Mouse (Mus musculus): ENCODE measurements around the gene Gm42957. TPM values are rescaled to one million over a fixed set of nuclear protein-coding genes. Genes with fewer than 3 reads are reported as not detected.
A peak's percentile ranks its signal among the peaks of the same experiment; 100 is the strongest.

Gm42957 gene
- polyA plus RNA-seq, 1 experiment from 2014 or later: 0.22 TPM

DNA sequence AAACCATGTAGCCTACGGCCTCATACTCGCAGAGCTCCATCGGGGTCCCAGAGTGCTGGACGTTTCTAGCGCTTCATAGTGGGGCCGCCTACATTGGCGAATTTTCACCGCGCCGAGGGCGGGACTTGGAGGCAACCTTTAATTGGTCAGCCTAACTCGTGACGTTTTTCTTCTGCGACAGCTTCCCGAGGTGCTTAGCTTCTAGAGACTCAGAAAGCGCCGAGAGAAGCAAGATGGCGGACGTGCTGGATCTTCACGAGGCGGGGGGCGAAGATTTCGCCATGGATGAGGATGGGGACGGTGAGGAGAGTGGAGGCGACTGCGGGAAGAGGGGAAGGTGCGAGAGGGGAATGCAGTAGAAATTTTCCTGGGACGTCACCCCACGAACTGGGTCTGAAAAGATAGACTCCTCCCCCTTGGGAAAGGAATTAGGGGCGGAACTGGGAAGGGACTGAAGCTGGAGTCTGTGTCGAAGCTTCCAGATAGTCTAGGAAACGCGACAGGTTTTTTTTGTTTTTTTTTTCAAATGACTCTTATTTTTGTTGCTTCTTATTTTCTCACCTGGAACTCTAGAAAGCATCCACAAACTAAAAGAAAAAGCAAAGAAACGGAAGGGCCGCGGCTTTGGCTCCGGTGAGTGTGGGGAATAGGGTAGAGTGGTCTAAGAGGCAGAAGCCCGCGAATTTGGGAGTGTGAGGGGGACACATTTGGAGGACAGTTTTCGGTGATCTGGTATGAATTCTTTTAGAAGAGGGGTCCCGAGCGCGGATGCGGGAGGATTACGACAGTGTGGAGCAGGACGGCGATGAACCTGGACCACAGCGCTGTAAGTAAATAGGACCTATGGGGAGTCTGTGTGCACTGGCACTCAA lies 5.3 kb upstream of the Gm42957 start, which contains the start of gene Rbm8a:
TSS of gene Rbm8a (plus strand) at position 205 of the 872 bp plus-strand sequence.
- Histone ChIP-seq H3K4me3 (peak within 1 kb of the TSS; percentile 70), H3K27me3 (no peaks in the 10 kb centered on the region), H3K4me2 (peak within 1 kb of the TSS; percentile 78), H3K9ac (peak within 1 kb of the TSS; percentile 85), H3K4me1 (peaks cover 17% of the 10 kb centered on the region), H3K36me3 (peaks cover 39% of the 10 kb centered on the region), H3K9me3 (no peaks in the 10 kb centered on the region), H3K27ac (peak within 1 kb of the TSS; percentile 82)
- under 1% methylated on average over 48 of the region's 48 CpGs for WGBS
- peak; percentile 89 for ATAC-seq (ENCODE audit: insufficient number of reproducible peaks, insufficient read depth, low FRiP score, low TSS enrichment, low read depth)

DNA sequence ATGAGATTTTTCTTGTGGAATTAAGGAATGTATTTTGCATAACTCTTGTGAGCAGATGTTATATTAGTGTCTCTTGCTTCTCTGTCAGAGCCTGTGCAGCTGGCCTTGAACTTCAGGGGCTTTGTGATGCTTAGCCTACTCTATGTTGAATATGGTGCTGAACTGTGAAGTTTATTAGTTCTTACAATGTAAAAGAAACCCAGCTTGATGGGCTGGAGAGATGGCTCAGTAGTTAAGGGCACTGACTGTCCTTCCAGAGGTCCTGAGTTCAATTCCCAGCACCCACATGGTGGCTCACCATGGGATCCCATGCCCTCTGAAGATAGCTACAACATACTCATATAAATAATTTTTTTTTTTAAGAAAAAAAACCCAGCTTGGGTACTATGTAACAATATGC lies 3.2 kb upstream of the Gm42957 start:
- no peak for ATAC-seq (ENCODE audit: insufficient number of reproducible peaks, insufficient read depth, low FRiP score, low TSS enrichment, low read depth)
- Histone ChIP-seq H3K27me3 (no peaks in the 10 kb centered on the region), H3K36me3 (peaks cover 31% of the 10 kb centered on the region), H3K9me3 (no peaks in the 10 kb centered on the region), H3K9ac (no peak overlapping the region), H3K4me2 (no peak overlapping the region), H3K4me1 (peaks cover 30% of the 10 kb centered on the region), H3K4me3 (no peak overlapping the region), H3K27ac (no peak overlapping the region)

DNA sequence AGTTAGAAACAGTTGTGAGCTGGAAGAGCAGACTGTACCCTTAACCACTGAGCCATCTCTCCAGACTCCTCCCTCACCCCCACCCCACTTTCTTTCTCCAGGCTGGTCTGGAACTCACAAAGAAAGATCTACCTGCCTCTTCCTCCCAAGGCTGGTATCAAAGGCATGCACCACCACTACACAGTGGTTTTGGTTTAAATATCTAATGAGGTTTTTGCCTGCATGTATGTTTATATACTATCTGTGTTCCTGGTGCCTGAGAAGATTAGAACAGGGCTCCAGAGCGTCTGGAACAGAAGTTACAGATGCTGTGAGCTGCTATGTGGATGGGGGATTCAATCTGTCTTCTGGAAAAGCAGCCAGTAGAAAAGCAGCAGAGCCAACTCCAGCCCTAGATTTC lies 1.3 kb upstream of the Gm42957 start:
- Histone ChIP-seq H3K4me2 (no peak overlapping the region), H3K36me3 (peaks cover 50% of the 10 kb centered on the region), H3K9me3 (no peaks in the 10 kb centered on the region), H3K9ac (no peak overlapping the region), H3K27me3 (no peaks in the 10 kb centered on the region), H3K27ac (no peak overlapping the region), H3K4me3 (no peak overlapping the region), H3K4me1 (peaks cover 31% of the 10 kb centered on the region)
- no peak for ATAC-seq (ENCODE audit: insufficient number of reproducible peaks, insufficient read depth, low FRiP score, low TSS enrichment, low read depth)
- 71% methylated on average over 1 of the region's 1 CpGs for WGBS

- Histone ChIP-seq H3K4me1 (peaks cover 25% of the 10 kb centered on the region), H3K9me3 (no peaks in the 10 kb centered on the region), H3K4me2 (peak overlapping the region; percentile 80), H3K36me3 (peaks cover 64% of the 10 kb centered on the region), H3K4me3 (peak overlapping the region; percentile 93), H3K9ac (peak overlapping the region; percentile 96), H3K27me3 (no peaks in the 10 kb centered on the region), H3K27ac (peak overlapping the region; percentile 90)
- ATAC-seq (ENCODE audit: insufficient number of reproducible peaks, insufficient read depth, low FRiP score, low TSS enrichment, low read depth): no peak
- WGBS: 11% methylated on average over 15 of the region's 15 CpGs
These were observed 632 bp downstream of the Gm42957 start for GRCm38 (mm10) chr3:96635906-96636305.

GRCm38 (mm10) chr3:96636448-96636847 lies 1.2 kb downstream of the Gm42957 start:
- H3K36me3 ChIP-seq: peaks cover 64% of the 10 kb centered on the region

DNA sequence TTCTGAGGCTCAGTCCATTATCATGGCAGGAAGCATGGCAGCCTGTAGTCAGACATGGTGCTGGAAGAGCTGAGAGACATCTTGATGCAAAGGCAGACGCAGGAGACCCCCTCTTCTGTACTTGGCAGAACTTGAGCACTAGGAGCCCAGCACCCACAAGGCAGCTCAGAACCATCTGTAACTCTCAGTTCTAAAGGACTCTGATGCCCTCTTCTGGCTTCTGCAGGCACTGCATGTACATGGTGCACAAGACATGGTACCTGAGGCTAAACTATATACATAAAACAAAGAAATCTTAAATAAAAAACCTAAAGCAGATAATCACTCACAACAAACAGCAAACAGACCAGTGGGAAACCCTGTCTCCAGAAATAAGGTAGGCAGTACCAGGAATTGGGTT lies 3.9 kb downstream of the Gm42957 start:
- H3K9ac ChIP-seq: no peak overlapping the region
- WGBS: 91% methylated on average over 1 of the region's 1 CpGs
- H3K9me3 ChIP-seq: no peaks in the 10 kb centered on the region
- no peak for ATAC-seq (ENCODE audit: insufficient number of reproducible peaks, insufficient read depth, low FRiP score, low TSS enrichment, low read depth)
- no peak overlapping the region for H3K27ac ChIP-seq
- H3K4me3 ChIP-seq: no peak overlapping the region
- no peaks in the 10 kb centered on the region for H3K27me3 ChIP-seq
- H3K4me2 ChIP-seq: no peak overlapping the region
- peaks cover 20% of the 10 kb centered on the region for H3K4me1 ChIP-seq
- H3K36me3 ChIP-seq: peaks cover 64% of the 10 kb centered on the region

More at GRCm38 (mm10) chr3:96636448-96636847, 1.2 kb downstream of the Gm42957 start:
- Histone ChIP-seq H3K27me3 (no peaks in the 10 kb centered on the region), H3K4me2 (peak overlapping the region; percentile 80), H3K9ac (peak overlapping the region; percentile 96), H3K9me3 (no peaks in the 10 kb centered on the region), H3K4me1 (peaks cover 20% of the 10 kb centered on the region), H3K27ac (no peak overlapping the region), H3K4me3 (peak overlapping the region; percentile 93)
- ATAC-seq (ENCODE audit: insufficient number of reproducible peaks, insufficient read depth, low FRiP score, low TSS enrichment, low read depth): no peak
- 65% methylated on average over 11 of the region's 11 CpGs for WGBS

DNA sequence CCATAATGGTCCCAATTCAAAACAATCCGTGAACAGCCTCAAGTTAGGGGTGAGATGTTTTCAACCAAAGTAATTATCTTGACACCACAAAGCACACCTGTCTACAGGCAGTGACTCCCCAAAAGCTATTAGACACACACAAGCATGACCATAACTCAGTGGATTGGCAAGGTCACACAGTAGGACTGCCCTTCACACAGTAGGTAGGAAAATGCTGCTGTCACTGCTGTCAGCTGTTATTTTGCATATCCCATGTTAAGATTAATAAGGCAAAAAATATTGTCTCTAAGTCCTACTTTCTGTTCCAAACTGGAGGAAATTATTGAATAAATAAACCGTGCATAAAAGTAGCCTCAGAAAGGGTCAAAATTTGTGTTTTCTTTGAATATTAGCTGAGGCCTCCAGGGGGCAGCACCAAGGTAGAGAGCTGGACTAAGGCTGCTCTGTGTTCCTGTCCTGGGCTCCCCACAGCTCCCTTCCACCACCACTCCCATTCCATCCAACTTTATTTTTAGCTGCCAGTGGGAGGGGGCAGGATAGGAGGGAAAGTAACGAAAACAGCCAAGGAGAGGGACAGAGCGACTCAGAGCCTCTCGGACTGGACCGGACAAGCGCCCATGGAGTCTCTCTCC lies 9.9 kb downstream of the Gm42957 start, which contains the start of gene Itga10:
TSS of gene Itga10 (plus strand) at position 567 of the 632 bp plus-strand sequence.
- Histone ChIP-seq H3K4me2 (no peak within 1 kb of the TSS), H3K27ac (peak within 1 kb of the TSS; percentile 28; the same call in 1 of the 2 replicates), H3K27me3 (no peaks in the 10 kb centered on the region), H3K36me3 (peaks cover 49% of the 10 kb centered on the region), H3K4me3 (no peak within 1 kb of the TSS), H3K9ac (no peak within 1 kb of the TSS), H3K9me3 (no peaks in the 10 kb centered on the region), H3K4me1 (no peaks in the 10 kb centered on the region)
- 67% methylated on average over 7 of the region's 7 CpGs for WGBS
- 0 out of 2 replicates have a peak, but pooled peaks have one; percentile 63 for ATAC-seq (ENCODE audit: insufficient number of reproducible peaks, insufficient read depth, low FRiP score, low TSS enrichment, low read depth)

- Histone ChIP-seq H3K9ac (no peak overlapping the region), H3K27ac (no peak overlapping the region), H3K9me3 (no peaks in the 10 kb centered on the region), H3K4me3 (no peak overlapping the region), H3K36me3 (peaks cover 31% of the 10 kb centered on the region), H3K27me3 (no peaks in the 10 kb centered on the region), H3K4me1 (no peaks in the 10 kb centered on the region), H3K4me2 (no peak overlapping the region)
- no peak for ATAC-seq (ENCODE audit: insufficient number of reproducible peaks, insufficient read depth, low FRiP score, low TSS enrichment, low read depth)
- 88% methylated on average over 3 of the region's 3 CpGs for WGBS
These were observed 12.1 kb downstream of the Gm42957 start for GRCm38 (mm10) chr3:96647365-96647764.

DNA sequence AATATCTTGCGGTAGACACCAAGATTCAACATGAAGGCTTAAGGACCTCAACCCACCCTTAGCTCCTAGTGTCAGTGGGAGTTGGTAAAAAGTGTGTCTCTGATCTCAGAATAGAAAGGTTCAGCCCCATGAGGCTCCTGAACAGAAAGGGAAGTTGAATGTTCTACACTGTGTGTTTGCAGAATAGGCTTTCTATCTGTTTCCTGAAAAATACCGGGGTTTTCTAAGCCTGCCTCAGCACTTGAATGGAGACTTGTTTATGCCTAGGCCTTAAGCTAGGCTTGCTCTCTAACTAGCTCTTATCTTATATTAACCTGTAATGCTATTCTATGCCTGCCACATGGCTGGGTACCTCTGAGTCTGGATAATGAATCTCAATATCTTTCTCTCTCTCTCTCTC lies 25.6 kb downstream of the Gm42957 start:
- no peaks in the 10 kb centered on the region for H3K27me3 ChIP-seq
- 85% methylated on average over 2 of the region's 2 CpGs for WGBS

DNA sequence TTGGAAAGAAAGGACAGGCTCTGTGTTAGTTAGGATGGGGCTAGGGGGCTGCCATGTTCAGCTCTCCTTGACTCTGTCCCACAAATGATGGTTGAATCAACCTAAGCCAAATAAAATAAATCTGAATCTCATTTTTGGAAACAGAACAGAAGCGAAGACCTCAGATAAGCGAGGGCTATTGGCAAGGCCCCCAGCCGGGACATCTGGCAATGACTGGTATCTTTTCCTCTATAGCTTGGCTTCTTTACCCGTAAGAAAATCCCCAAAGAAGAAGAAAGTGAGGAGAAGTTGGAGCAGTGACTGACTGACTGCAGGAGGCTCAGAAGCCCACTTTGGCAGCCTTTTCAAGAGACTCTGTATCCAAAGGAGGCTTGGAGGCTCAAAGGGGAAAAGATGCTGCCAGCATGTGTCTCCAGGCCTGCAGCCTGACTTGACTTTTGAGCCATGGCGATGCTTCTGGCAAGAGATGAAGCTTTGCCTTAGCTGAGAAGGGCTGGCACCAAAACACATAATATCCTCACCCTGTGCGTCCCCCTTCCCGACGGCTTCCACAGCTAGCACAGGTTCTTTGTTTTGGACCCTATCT lies 27.6 kb downstream of the Gm42957 start:
- H3K9ac ChIP-seq: peak overlapping the region; percentile 61; the same call in 1 of the 2 replicates
- peak overlapping the region; percentile 83 for H3K27ac ChIP-seq
- H3K4me1 ChIP-seq: peaks cover 18% of the 10 kb centered on the region
- 47% methylated on average over 8 of the region's 8 CpGs for WGBS
- H3K36me3 ChIP-seq: peaks cover 2% of the 10 kb centered on the region; the same call in 1 of the 2 replicates
- H3K4me2 ChIP-seq: peak overlapping the region; percentile 58
- ATAC-seq (ENCODE audit: insufficient number of reproducible peaks, insufficient read depth, low FRiP score, low TSS enrichment, low read depth): no peak
- H3K9me3 ChIP-seq: no peaks in the 10 kb centered on the region
- H3K27me3 ChIP-seq: no peaks in the 10 kb centered on the region
- peak overlapping the region; percentile 33; the same call in 1 of the 2 replicates for H3K4me3 ChIP-seq

More for the DNA sequence above, 25.6 kb downstream of the Gm42957 start:
- H3K9ac ChIP-seq: no peak overlapping the region
- H3K4me2 ChIP-seq: no peak overlapping the region
- no peak overlapping the region for H3K27ac ChIP-seq
- no peaks in the 10 kb centered on the region for H3K9me3 ChIP-seq
- ATAC-seq (ENCODE audit: insufficient number of reproducible peaks, insufficient read depth, low FRiP score, low TSS enrichment, low read depth): no peak
- peaks cover 14% of the 10 kb centered on the region for H3K36me3 ChIP-seq
- H3K4me3 ChIP-seq: no peak overlapping the region
- peaks cover 18% of the 10 kb centered on the region for H3K4me1 ChIP-seq

GRCm38 (mm10) chr3:96663432-96664239 lies 28.4 kb downstream of the Gm42957 start:
- 6% methylated on average over 18 of the region's 18 CpGs for WGBS
- H3K4me1 ChIP-seq: peaks cover 18% of the 10 kb centered on the region
- H3K4me2 ChIP-seq: peak overlapping the region; percentile 58
- H3K9me3 ChIP-seq: no peaks in the 10 kb centered on the region
- H3K9ac ChIP-seq: peak overlapping the region; percentile 61
- peak overlapping the region; percentile 83 for H3K27ac ChIP-seq
- no peaks in the 10 kb centered on the region for H3K27me3 ChIP-seq
- H3K4me3 ChIP-seq: peak overlapping the region; percentile 33
- ATAC-seq (ENCODE audit: insufficient number of reproducible peaks, insufficient read depth, low FRiP score, low TSS enrichment, low read depth): peak; percentile 88
- H3K36me3 ChIP-seq: no peaks in the 10 kb centered on the region

Measured in embryonic facial prominence, embryonic 13.5 days (tissue).